Mouse (Mus musculus): ENCODE measurements around the gene Hnrnpk. TPM values are rescaled to one million over a fixed set of nuclear protein-coding genes. Genes with fewer than 3 reads are reported as not detected.
"Not testable (repeated sequence)": the region's sequence is repeated elsewhere in the genome, so short reads cannot be mapped to it uniquely, and the experiment has no call there.

Gene Hnrnpk
- polyA plus RNA-seq, 1 experiment from 2014 or later = 1,515 TPM

- Histone ChIP-seq H3K27ac (ENCODE audit: low read depth, low read length) (peak overlapping the region; percentile 97), H3K4me1 (replicated peaks; ENCODE audit: control insufficient read depth, insufficient read depth, low read length) (peaks cover 10% of the 10 kb centered on the region), H3K36me3 (ENCODE audit: control insufficient read depth, insufficient read depth, low read length) (peaks cover 16% of the 10 kb centered on the region), H3K9me3 (ENCODE audit: control insufficient read depth, low read length) (no peaks in the 10 kb centered on the region), H3K27me3 (replicated peaks; ENCODE audit: control insufficient read depth, insufficient read depth, low read length) (no peaks in the 10 kb centered on the region), H3K4me3 (ENCODE audit: low read depth, low read length) (peak overlapping the region; percentile 100), H3K9ac (ENCODE audit: low read depth, low read length) (peak overlapping the region; percentile 100), H3K4me2 (peak overlapping the region; percentile 81)
- peak; percentile 16 for ATAC-seq (replicated peaks; ENCODE audit: low FRiP score)
- DNase-seq (ENCODE audit: low spot score) = peak; percentile 82
- WGBS = under 1% methylated on average over 83 of the region's 100 CpGs
These were observed 1.8 kb downstream of the Hnrnpk start for GRCm38 (mm10) chr13:58401135-58402002.

DNA sequence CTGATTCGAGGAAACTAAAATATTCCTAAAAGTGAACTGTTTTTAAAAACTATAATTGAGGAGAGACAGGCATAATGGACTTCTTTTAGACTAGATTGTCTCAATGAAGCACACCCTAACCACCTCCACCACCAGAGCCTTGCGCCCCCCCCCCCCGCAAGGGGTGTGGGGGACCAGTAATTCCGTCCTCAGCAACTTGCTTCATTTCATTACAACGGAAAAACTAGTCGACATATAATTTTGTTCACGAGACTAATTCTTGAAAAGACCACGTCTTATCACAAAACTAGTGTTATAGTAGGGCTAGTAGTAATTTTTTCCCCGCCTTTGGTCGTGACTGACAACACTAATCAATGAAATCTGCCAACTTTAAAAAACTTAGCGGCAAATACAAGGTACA lies 2.6 kb downstream of the Hnrnpk start:
- WGBS = under 1% methylated on average over 11 of the region's 11 CpGs
- DNase-seq (ENCODE audit: low spot score) (no peak), ATAC-seq (replicated peaks; ENCODE audit: low FRiP score) (no peak)
- H3K36me3 ChIP-seq (ENCODE audit: control insufficient read depth, insufficient read depth, low read length) = peaks cover 19% of the 10 kb centered on the region
- H3K4me1 ChIP-seq (replicated peaks; ENCODE audit: control insufficient read depth, insufficient read depth, low read length) = peaks cover 10% of the 10 kb centered on the region; the same call in 1 of the 2 replicates
- H3K9ac ChIP-seq (ENCODE audit: low read depth, low read length) = peak overlapping the region; percentile 100
- H3K27ac ChIP-seq (ENCODE audit: low read depth, low read length) = peak overlapping the region; percentile 97
- H3K9me3 ChIP-seq (ENCODE audit: control insufficient read depth, low read length) = no peaks in the 10 kb centered on the region
- no peaks in the 10 kb centered on the region for H3K27me3 ChIP-seq (replicated peaks; ENCODE audit: control insufficient read depth, insufficient read depth, low read length)
- peak overlapping the region; percentile 81 for H3K4me2 ChIP-seq
- H3K4me3 ChIP-seq (ENCODE audit: low read depth, low read length) = peak overlapping the region; percentile 100

GRCm38 (mm10) chr13:58397651-58398050 lies 5.5 kb downstream of the Hnrnpk start:
- Histone ChIP-seq H3K4me2 (no peak overlapping the region), H3K27ac (ENCODE audit: low read depth, low read length) (no peak overlapping the region), H3K9me3 (ENCODE audit: control insufficient read depth, low read length) (no peaks in the 10 kb centered on the region), H3K36me3 (ENCODE audit: control insufficient read depth, insufficient read depth, low read length) (peaks cover 34% of the 10 kb centered on the region), H3K27me3 (replicated peaks; ENCODE audit: control insufficient read depth, insufficient read depth, low read length) (no peaks in the 10 kb centered on the region), H3K9ac (ENCODE audit: low read depth, low read length) (no peak overlapping the region), H3K4me3 (ENCODE audit: low read depth, low read length) (no peak overlapping the region), H3K4me1 (replicated peaks; ENCODE audit: control insufficient read depth, insufficient read depth, low read length) (0 out of 2 replicates have a peak, but pooled peaks cover 3% of the 10 kb centered on the region)
- no peak for ATAC-seq (replicated peaks; ENCODE audit: low FRiP score)
- no peak for DNase-seq (ENCODE audit: low spot score)
- 94% methylated on average over 13 of the region's 13 CpGs for whole genome bisulfite sequencing

GRCm38 (mm10) chr13:58394392-58394791 lies 8.8 kb downstream of the Hnrnpk start:
- not testable (repeated sequence) for H3K9me3 ChIP-seq (ENCODE audit: control insufficient read depth, low read length); H3K9ac ChIP-seq (ENCODE audit: low read depth, low read length); H3K4me3 ChIP-seq (ENCODE audit: low read depth, low read length); H3K27ac ChIP-seq (ENCODE audit: low read depth, low read length); ATAC-seq (replicated peaks; ENCODE audit: low FRiP score); H3K27me3 ChIP-seq (replicated peaks; ENCODE audit: control insufficient read depth, insufficient read depth, low read length); DNase-seq (ENCODE audit: low spot score); H3K4me1 ChIP-seq (replicated peaks; ENCODE audit: control insufficient read depth, insufficient read depth, low read length); H3K4me2 ChIP-seq
- peaks cover 34% of the 10 kb centered on the region for H3K36me3 ChIP-seq (ENCODE audit: control insufficient read depth, insufficient read depth, low read length)
- WGBS = 84% methylated on average over 11 of the region's 11 CpGs

GRCm38 (mm10) chr13:58389324-58389951 lies 13.7 kb downstream of the Hnrnpk start:
- ATAC-seq (replicated peaks; ENCODE audit: low FRiP score) (peak; percentile 13; the same call in 1 of the 2 replicates), DNase-seq (ENCODE audit: low spot score) (no peak)
- no peak overlapping the region for H3K4me3 ChIP-seq (ENCODE audit: low read depth, low read length)
- H3K9ac ChIP-seq (ENCODE audit: low read depth, low read length) = no peak overlapping the region
- no peak overlapping the region for H3K4me2 ChIP-seq
- 0 out of 2 replicates have a peak overlapping the region, but pooled peaks have one; percentile 21 for H3K27ac ChIP-seq (ENCODE audit: low read depth, low read length)
- 75% methylated on average over 2 of the region's 2 CpGs for WGBS
- no peaks in the 10 kb centered on the region for H3K27me3 ChIP-seq (replicated peaks; ENCODE audit: control insufficient read depth, insufficient read depth, low read length)
- no peaks in the 10 kb centered on the region for H3K9me3 ChIP-seq (ENCODE audit: control insufficient read depth, low read length)
- peaks cover 7% of the 10 kb centered on the region for H3K4me1 ChIP-seq (replicated peaks; ENCODE audit: control insufficient read depth, insufficient read depth, low read length)
- H3K36me3 ChIP-seq (ENCODE audit: control insufficient read depth, insufficient read depth, low read length) = peaks cover 14% of the 10 kb centered on the region

GRCm38 (mm10) chr13:58388379-58388778 lies 14.8 kb downstream of the Hnrnpk start:
- H3K27ac ChIP-seq (ENCODE audit: low read depth, low read length) = no peak overlapping the region

DNA sequence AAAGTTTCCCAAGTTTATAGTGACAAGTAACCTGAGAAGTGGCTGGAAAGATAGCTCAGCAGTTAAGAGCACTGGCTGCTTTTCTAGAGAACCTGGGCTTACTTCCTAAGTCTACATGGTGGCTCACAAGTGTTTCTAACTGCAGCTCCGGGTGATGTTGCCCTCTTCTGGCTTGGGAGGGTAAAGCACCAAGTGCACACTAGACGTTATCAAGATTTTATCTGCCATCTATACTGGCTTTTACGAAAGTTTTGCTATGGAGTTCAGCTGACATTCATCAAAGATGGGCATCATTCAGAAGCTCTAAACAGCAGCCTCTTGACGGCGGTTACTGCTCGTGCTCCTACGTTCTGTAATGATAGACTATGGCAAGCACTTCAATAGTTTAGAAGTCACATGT lies 15.2 kb downstream of the Hnrnpk start:
- WGBS = 19% methylated on average over 7 of the region's 7 CpGs
- ATAC-seq (replicated peaks; ENCODE audit: low FRiP score) = no peak; the same call in 1 of the 2 replicates
- Histone ChIP-seq H3K9me3 (ENCODE audit: control insufficient read depth, low read length) (no peaks in the 10 kb centered on the region), H3K4me3 (ENCODE audit: low read depth, low read length) (no peak overlapping the region), H3K4me1 (replicated peaks; ENCODE audit: control insufficient read depth, insufficient read depth, low read length) (peaks cover 7% of the 10 kb centered on the region), H3K27ac (ENCODE audit: low read depth, low read length) (no peak overlapping the region), H3K9ac (ENCODE audit: low read depth, low read length) (no peak overlapping the region), H3K4me2 (no peak overlapping the region), H3K36me3 (ENCODE audit: control insufficient read depth, insufficient read depth, low read length) (peaks cover 7% of the 10 kb centered on the region; the same call in 1 of the 2 replicates), H3K27me3 (replicated peaks; ENCODE audit: control insufficient read depth, insufficient read depth, low read length) (no peaks in the 10 kb centered on the region)
- DNase-seq (ENCODE audit: low spot score) = peak; percentile 53

More at GRCm38 (mm10) chr13:58388379-58388778, 14.8 kb downstream of the Hnrnpk start:
- H3K9me3 ChIP-seq (ENCODE audit: control insufficient read depth, low read length) = no peaks in the 10 kb centered on the region
- peaks cover 7% of the 10 kb centered on the region for H3K4me1 ChIP-seq (replicated peaks; ENCODE audit: control insufficient read depth, insufficient read depth, low read length)
- ATAC-seq (replicated peaks; ENCODE audit: low FRiP score) (no peak), DNase-seq (ENCODE audit: low spot score) (no peak)
- 42% methylated on average over 3 of the region's 3 CpGs for WGBS
- H3K9ac ChIP-seq (ENCODE audit: low read depth, low read length) = no peak overlapping the region
- H3K27me3 ChIP-seq (replicated peaks; ENCODE audit: control insufficient read depth, insufficient read depth, low read length) = no peaks in the 10 kb centered on the region
- H3K4me3 ChIP-seq (ENCODE audit: low read depth, low read length) = no peak overlapping the region
- peaks cover 7% of the 10 kb centered on the region; the same call in 1 of the 2 replicates for H3K36me3 ChIP-seq (ENCODE audit: control insufficient read depth, insufficient read depth, low read length)
- H3K4me2 ChIP-seq = no peak overlapping the region

- 78% methylated on average over 7 of the region's 7 CpGs for WGBS
These were observed 17.6 kb downstream of the Hnrnpk start for GRCm38 (mm10) chr13:58385547-58385920.

More at GRCm38 (mm10) chr13:58385547-58385920, 17.6 kb downstream of the Hnrnpk start:
- H3K4me3 ChIP-seq (ENCODE audit: low read depth, low read length) = peak overlapping the region; percentile 82
- peaks cover 7% of the 10 kb centered on the region for H3K4me1 ChIP-seq (replicated peaks; ENCODE audit: control insufficient read depth, insufficient read depth, low read length)
- peak overlapping the region; percentile 95 for H3K4me2 ChIP-seq
- peak overlapping the region; percentile 70; the same call in 1 of the 2 replicates for H3K27ac ChIP-seq (ENCODE audit: low read depth, low read length)
- peaks cover 25% of the 10 kb centered on the region for H3K36me3 ChIP-seq (ENCODE audit: control insufficient read depth, insufficient read depth, low read length)
- DNase-seq (ENCODE audit: low spot score) (no peak), ATAC-seq (replicated peaks; ENCODE audit: low FRiP score) (no peak)
- peak overlapping the region; percentile 93 for H3K9ac ChIP-seq (ENCODE audit: low read depth, low read length)
- peaks cover 16% of the 10 kb centered on the region for H3K9me3 ChIP-seq (ENCODE audit: control insufficient read depth, low read length)
- no peaks in the 10 kb centered on the region for H3K27me3 ChIP-seq (replicated peaks; ENCODE audit: control insufficient read depth, insufficient read depth, low read length)

Measured in liver, embryonic 11.5 days (tissue).